ENCODE assay signal across 9 mouse cellular contexts in the genomic region with DNA sequence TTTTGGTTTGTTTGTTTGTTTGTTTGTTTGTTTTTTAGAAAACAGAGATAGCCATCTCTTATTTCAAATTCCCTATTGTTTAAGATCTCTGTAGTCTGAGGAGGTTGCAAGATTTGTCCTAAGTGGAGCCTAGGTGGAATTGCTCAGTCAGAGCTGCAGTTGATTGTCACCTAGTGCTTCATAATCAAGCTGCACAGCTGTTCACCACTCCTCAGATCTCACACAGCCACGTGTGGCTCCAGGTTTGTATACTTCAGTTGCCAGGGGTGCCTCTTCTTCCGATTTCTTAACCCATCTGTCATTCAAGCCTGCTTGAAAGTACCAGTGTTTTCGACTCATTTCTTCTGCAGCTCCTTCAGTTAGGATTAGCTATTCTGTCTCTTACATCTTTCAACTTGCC.
"Had no signal": no experiment of that assay in that cellular context is flagged by ENCODE, and none has a peak within 500 bp of the region (broad histone marks: within the 10 kb centered on the region; RNA-seq: fewer than 3 reads in every experiment).

No protein-coding gene starts in this region.

- DNase-seq: kidney, adult 2 months; kidney, postnatal 25 days; layer of hippocampus, postnatal 36 days; left cerebral cortex, postnatal 4 days; liver, postnatal 0 days; lung, embryonic 14.5 days; retina, postnatal 1 day; right cerebral cortex, postnatal 25 days; spleen, adult 18-20 months had no signal
